Mouse (Mus musculus) embryonic facial prominence, embryonic 15.5 days (tissue): Measurements from ENCODE around the gene Csf1. TPM values are rescaled to one million over a fixed set of nuclear protein-coding genes. Genes with fewer than 3 reads are reported as not detected.
"Not testable (repeated sequence)": the region's sequence is repeated elsewhere in the genome, so short reads cannot be mapped to it uniquely, and the experiment has no call there.

Experiments
- ATAC-seq: fragments of 200-750 bp; cut with Nextera tagmentation; 2 replicates; pipeline ENCODE4 v1.8.0; 2017; ENCODE audit warnings: low read depth, moderate TSS enrichment; ENCODE audit not compliant: insufficient number of reproducible peaks, low FRiP score, low TSS enrichment
- H3K27ac ChIP-seq: fragments of 300-500 bp; sonication (generic); replicated peaks from 2 replicates; pipeline ENCODE4 v1.5.1; 2015; ENCODE audit warnings: mild to moderate bottlenecking, inconsistent platforms
- H3K27me3 ChIP-seq: fragments of 300-500 bp; sonication (generic); 2 replicates; pipeline ENCODE4 v1.6.1; 2015; ENCODE audit warnings: inconsistent platforms
- H3K36me3 ChIP-seq: fragments of 300-500 bp; sonication (generic); 2 replicates; pipeline ENCODE4 v1.6.1; 2015; ENCODE audit warnings: mild to moderate bottlenecking, inconsistent platforms
- H3K4me1 ChIP-seq: fragments of 300-500 bp; sonication (generic); 2 replicates; pipeline ENCODE4 v1.6.1; 2015; ENCODE audit warnings: inconsistent platforms
- H3K4me2 ChIP-seq: fragments of 300-500 bp; sonication (generic); replicated peaks from 2 replicates; pipeline ENCODE4 v1.6.1; 2015; ENCODE audit warnings: mild to moderate bottlenecking, inconsistent platforms
- H3K4me3 ChIP-seq: fragments of 300-500 bp; sonication (generic); replicated peaks from 2 replicates; pipeline ENCODE4 v1.5.1; 2015; ENCODE audit warnings: mild to moderate bottlenecking, inconsistent platforms
- H3K9ac ChIP-seq: fragments of 300-500 bp; sonication (generic); 2 replicates; pipeline ENCODE4 v1.6.1; 2015; ENCODE audit warnings: inconsistent platforms
- H3K9me3 ChIP-seq: fragments of 300-500 bp; sonication (generic); replicated peaks from 2 replicates; pipeline ENCODE4 v1.6.1; 2016; ENCODE audit warnings: inconsistent platforms
- WGBS: fragments of 180-500 bp; shearing (Covaris S2); methylation state at CpG from one replicate; pipeline ENCODE4 v1.1.7; 2015; 5-methylcytosine and 5-hydroxymethylcytosine counted together
- polyA plus RNA-seq: library from polyadenylated mRNA; unstranded; fragments of >200 nt; fragmentation: Nextera tagmentation; extraction: Ambion mirVana; gene quantifications from 2 replicates; pipeline ENCODE4 v1.2.1, GENCODE M21; 2015

Csf1 gene
- polyA plus RNA-seq, 1 experiment from 2014 or later, result 18.5 TPM

DNA sequence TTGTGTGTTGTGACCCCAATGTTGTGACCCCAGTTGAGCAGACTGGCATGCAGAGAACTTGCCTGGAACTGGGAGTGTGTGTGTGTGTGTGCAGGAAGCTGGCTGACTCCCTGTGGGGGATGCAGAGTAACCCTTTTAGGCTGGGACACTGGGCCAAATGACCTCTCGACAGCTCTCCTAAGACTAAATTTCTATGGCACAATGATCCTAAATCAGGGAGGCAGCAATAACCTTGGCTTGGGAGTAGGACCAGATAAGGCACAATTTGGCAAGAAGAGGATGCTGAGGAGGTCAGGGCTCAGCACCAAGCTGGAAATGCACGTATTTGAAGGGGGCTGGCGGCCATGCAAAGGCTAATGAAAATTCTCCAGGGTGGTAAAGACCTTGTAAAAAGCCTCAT lies 14.2 kb downstream of the Csf1 start:
- Histone ChIP-seq H3K27me3 (no peaks in the 10 kb centered on the region), H3K4me1 (peaks cover 26% of the 10 kb centered on the region), H3K4me3 (no peak overlapping the region), H3K27ac (no peak overlapping the region), H3K36me3 (peaks cover 68% of the 10 kb centered on the region), H3K9ac (no peak overlapping the region), H3K4me2 (no peak overlapping the region), H3K9me3 (no peaks in the 10 kb centered on the region)
- ATAC-seq, result no peak
- 82% methylated on average over 3 of the region's 3 CpGs for WGBS

DNA sequence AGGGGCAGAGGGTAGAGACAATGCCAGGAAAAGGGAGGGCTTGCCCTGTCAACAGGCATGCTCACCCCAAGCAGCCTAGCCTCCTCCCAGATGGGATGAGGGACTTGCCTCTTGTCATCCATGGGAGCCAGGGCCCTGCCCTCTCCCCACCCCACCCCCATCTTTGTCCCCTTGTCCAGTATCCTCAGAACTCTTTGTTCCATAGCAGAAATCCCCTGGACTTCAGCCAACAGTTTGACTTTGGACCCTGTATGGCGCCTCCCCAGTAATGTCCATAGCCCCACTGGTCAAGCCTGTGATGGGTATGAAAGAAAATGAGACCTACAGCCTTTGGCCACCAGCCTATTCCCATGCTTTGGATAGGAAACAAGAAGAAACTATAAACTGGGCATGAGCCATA lies 16.6 kb downstream of the Csf1 start:
- no peak for ATAC-seq
- Histone ChIP-seq H3K36me3 (peaks cover 45% of the 10 kb centered on the region), H3K4me2 (no peak overlapping the region), H3K27ac (no peak overlapping the region), H3K4me3 (no peak overlapping the region), H3K4me1 (peaks cover 43% of the 10 kb centered on the region), H3K9me3 (no peaks in the 10 kb centered on the region), H3K27me3 (no peaks in the 10 kb centered on the region), H3K9ac (no peak overlapping the region)
- WGBS, result 96% methylated on average over 1 of the region's 1 CpGs

DNA sequence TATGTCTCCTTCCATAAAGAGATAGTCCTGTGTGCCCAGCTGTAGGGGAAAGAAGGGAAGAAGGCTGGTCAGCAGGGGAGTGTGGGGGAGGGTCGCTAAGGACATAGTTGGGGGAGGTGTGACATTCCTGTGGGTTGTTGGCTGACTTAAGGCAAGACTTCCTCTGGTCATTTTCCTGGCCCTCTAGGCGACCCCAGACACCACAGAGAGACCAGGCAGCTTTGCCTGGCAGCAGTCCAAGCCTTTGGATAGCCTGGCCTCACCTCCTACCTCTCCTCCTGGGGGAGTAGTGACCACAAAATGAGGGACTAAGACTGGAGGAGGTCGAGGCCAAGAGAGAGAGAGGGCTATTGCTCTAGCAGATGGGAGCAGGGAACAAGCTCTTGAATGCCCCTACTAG lies 17.2 kb downstream of the Csf1 start:
- ATAC-seq, result no peak; the same call in 1 of the 2 replicates
- 23% methylated on average over 3 of the region's 3 CpGs for WGBS
- Histone ChIP-seq H3K36me3 (peaks cover 41% of the 10 kb centered on the region), H3K4me2 (no peak overlapping the region), H3K9ac (no peak overlapping the region), H3K27ac (no peak overlapping the region), H3K27me3 (no peaks in the 10 kb centered on the region), H3K4me3 (no peak overlapping the region), H3K4me1 (peaks cover 43% of the 10 kb centered on the region), H3K9me3 (no peaks in the 10 kb centered on the region)

DNA sequence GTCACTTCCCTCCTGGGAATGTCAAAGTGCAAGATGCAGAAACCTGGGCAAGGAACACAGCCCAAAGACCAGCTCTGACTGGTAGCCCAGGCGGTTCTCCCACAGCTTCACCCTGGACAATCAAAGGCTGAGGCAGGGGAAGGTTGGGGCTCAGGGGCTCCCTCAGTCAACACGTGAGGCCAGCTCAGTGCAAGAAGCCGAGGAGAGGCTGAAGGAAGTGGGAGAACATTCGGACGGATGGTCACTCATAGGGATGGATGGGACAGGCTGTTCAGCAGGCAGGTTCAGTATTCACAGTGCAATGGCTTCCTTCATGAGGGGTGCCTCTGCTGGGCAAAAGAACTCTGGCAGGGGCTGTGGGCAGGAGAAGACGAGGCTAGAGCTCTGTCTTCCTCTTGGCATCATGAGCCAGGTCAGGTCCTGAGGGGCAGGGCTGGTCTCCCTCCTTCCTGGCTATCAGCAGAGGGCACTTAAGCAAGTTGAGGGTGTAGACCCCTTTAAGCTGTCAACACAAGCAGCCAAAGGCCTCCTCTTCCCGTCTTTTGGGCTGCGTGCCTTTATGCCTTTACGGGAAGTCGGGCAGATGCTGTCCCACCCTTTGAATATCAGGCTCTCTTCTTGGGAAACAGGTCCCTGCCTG lies 18.1 kb downstream of the Csf1 start:
- Histone ChIP-seq H3K4me3 (no peak overlapping the region), H3K27me3 (no peaks in the 10 kb centered on the region), H3K4me1 (peaks cover 43% of the 10 kb centered on the region), H3K9me3 (no peaks in the 10 kb centered on the region), H3K27ac (peak overlapping the region; percentile 89), H3K36me3 (peaks cover 36% of the 10 kb centered on the region), H3K4me2 (no peak overlapping the region), H3K9ac (no peak overlapping the region)
- 82% methylated on average over 10 of the region's 10 CpGs for WGBS
- ATAC-seq, result no peak

DNA sequence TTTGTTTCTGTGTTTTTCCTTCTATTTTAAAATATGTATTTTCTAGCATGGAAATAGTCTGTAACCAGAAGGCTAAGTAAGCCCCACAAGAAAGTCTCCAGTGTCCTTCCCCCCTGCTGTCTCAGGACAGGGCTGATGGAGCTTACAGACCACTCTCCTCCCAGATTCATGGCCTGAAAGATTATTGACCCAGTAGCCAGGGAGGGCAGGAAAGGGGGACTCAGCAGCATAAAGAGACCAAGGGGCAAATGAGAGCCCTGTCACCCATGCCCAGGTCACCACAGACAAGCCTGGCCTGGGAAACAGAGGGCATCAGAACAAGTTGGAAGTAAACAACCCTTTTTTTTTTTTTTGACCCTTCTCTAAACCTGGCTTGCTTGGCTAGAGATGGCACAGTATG lies 18.9 kb downstream of the Csf1 start:
- Histone ChIP-seq H3K27ac (peak overlapping the region; percentile 89), H3K9me3 (no peaks in the 10 kb centered on the region), H3K36me3 (peaks cover 29% of the 10 kb centered on the region), H3K27me3 (no peaks in the 10 kb centered on the region), H3K9ac (no peak overlapping the region), H3K4me3 (no peak overlapping the region), H3K4me1 (peaks cover 43% of the 10 kb centered on the region), H3K4me2 (no peak overlapping the region)
- no peak for ATAC-seq

DNA sequence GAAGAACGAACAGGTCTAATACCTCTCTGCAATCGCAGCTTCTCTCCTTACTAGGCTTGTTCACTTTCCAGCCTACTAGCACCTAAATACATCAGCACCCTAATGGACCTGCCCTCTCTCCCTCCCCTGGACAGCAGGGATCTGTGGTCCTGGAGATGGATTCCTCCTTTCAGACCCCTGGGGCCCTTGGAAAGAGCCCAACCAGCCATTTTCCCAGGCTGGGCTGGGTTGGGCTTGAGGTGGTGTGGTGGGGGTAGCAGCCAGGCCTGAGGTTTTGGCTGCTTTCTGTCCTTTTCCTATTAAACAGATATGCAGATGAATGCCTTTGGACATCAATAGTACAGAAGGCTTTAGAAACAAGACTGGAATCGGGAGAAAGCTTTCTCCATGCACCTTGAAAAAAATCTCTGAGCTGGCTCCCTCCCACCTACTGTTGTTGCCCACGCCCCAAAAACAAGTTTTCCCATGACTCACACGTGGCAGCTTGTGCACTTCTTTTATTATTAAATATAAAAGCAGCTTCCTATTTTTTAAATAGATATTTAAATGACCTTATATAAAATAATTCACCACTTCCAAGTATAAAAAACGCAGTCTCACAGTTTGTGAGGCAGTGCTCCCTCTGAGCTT lies 19.6 kb downstream of the Csf1 start:
- peaks cover 22% of the 10 kb centered on the region for H3K36me3 ChIP-seq
- H3K27me3 ChIP-seq, result no peaks in the 10 kb centered on the region
- H3K9me3 ChIP-seq, result no peaks in the 10 kb centered on the region
- no peak overlapping the region for H3K4me3 ChIP-seq
- peak overlapping the region; percentile 89 for H3K27ac ChIP-seq
- peaks cover 43% of the 10 kb centered on the region for H3K4me1 ChIP-seq
- ATAC-seq, result peak; percentile 78
- WGBS, result 7% methylated on average over 6 of the region's 6 CpGs
- H3K9ac ChIP-seq, result no peak overlapping the region
- no peak overlapping the region for H3K4me2 ChIP-seq

DNA sequence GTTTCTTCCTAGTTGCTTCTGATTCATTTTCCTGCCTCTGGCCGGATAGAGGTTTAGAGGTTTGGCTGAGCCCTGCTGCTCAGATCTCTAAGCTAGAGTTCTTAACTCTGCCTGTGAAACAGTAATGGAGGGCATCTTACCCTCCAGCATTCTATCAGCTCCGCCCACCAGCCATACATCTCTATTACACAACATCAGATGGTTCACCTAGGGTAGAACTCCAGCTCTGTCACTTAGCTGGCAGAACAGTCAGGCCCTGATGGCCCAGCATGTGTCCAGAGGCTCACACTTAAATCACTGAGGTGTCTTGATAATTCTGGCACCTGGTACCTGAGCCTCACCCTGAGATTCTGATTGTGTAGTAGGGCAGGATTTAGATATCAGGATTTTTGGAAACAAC lies 20.3 kb downstream of the Csf1 start:
- WGBS, result 50% methylated on average over 2 of the region's 2 CpGs
- ATAC-seq, result 0 out of 2 replicates have a peak, but pooled peaks have one; percentile 11
- H3K4me2 ChIP-seq, result no peak overlapping the region

DNA sequence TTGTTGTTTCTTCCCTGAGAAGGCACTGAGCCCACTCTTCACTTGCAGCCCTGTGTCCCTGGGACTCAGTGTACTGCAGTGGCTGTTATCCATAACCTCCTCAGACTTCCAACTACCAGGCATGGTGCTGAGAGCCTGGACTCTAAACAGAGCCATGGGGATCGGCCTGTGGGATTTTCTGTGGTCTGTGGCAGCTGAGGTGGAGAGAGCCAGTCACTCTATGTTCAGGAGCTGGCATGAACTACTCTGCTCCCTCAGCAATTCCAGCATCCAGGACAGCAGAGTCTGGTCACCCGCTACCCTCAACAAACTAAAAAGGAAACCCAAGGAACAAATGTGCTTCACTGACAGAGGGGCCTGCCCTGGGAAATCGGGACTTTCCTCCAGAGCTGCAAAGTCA lies 20.8 kb downstream of the Csf1 start:
- H3K4me2 ChIP-seq, result no peak overlapping the region
- WGBS, result 71% methylated on average over 3 of the region's 3 CpGs
- H3K27ac ChIP-seq, result peak overlapping the region; percentile 89
- H3K4me1 ChIP-seq, result peaks cover 43% of the 10 kb centered on the region
- peaks cover 14% of the 10 kb centered on the region; the same call in 1 of the 2 replicates for H3K36me3 ChIP-seq
- no peak overlapping the region for H3K9ac ChIP-seq
- 0 out of 2 replicates have a peak, but pooled peaks have one; percentile 30 for ATAC-seq
- no peaks in the 10 kb centered on the region for H3K27me3 ChIP-seq
- H3K9me3 ChIP-seq, result no peaks in the 10 kb centered on the region
- H3K4me3 ChIP-seq, result no peak overlapping the region

More for the DNA sequence above, 20.3 kb downstream of the Csf1 start:
- no peak overlapping the region for H3K9ac ChIP-seq
- peak overlapping the region; percentile 89 for H3K27ac ChIP-seq
- H3K4me1 ChIP-seq, result peaks cover 43% of the 10 kb centered on the region
- H3K9me3 ChIP-seq, result no peaks in the 10 kb centered on the region
- H3K4me3 ChIP-seq, result no peak overlapping the region
- peaks cover 18% of the 10 kb centered on the region; the same call in 1 of the 2 replicates for H3K36me3 ChIP-seq
- H3K27me3 ChIP-seq, result no peaks in the 10 kb centered on the region

DNA sequence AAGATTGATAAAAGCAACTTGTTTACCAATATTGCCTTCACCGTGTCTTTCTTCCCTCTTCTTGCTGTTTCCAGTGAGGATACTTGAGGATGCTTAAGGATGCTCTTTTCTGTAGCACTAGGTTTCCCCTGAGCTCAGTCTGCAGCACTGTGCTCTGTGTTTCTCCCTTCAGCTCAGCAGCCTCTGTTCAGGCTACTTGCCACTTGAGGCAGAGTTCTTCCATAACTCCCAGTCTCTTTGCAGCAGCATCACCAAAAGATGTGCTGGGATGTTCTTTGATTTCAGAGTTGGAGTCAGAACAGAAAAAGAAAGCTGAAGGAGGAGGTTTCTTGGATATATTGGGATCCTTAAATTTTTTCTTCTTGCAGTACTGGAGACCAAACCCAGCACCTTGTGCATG lies 21.6 kb downstream of the Csf1 start:
- Histone ChIP-seq H3K4me2 (no peak overlapping the region), H3K9ac (no peak overlapping the region), H3K4me1 (peaks cover 43% of the 10 kb centered on the region), H3K27ac (no peak overlapping the region), H3K4me3 (no peak overlapping the region), H3K9me3 (no peaks in the 10 kb centered on the region), H3K27me3 (no peaks in the 10 kb centered on the region), H3K36me3 (peaks cover 12% of the 10 kb centered on the region; the same call in 1 of the 2 replicates)
- no peak for ATAC-seq
- WGBS, result 84% methylated on average over 1 of the region's 1 CpGs

DNA sequence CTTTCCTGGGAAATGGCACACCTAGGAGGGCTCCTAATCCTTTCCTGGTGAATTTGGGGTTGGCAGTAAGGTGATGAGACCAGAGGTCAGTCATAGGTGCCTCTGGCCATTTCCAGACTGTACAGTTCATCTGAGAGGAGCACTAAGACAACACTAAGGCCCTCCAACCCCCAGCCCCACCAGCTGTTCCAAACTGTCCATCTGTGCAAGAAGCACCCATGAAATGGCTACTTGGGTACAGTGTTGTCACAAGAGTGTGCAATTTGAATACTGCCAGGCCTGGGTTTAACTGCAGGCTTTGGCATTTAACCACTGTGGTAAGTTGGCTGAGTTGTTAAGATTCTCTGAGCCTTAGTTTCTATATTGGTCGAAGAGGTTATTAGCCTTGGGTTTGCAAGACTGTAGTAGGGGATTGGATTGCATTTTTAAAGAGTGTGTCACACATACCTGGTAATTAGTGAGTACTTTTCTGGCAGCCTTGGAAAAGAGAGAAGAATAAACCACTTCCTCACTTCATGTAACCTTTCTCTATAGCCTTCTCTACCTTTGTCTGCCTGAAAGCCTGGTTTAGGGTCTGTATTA lies 22.6 kb downstream of the Csf1 start:
- Histone ChIP-seq H3K4me3 (no peak overlapping the region), H3K36me3 (peaks cover 8% of the 10 kb centered on the region; the same call in 1 of the 2 replicates)
- 36% methylated on average over 1 of the region's 1 CpGs for WGBS

DNA sequence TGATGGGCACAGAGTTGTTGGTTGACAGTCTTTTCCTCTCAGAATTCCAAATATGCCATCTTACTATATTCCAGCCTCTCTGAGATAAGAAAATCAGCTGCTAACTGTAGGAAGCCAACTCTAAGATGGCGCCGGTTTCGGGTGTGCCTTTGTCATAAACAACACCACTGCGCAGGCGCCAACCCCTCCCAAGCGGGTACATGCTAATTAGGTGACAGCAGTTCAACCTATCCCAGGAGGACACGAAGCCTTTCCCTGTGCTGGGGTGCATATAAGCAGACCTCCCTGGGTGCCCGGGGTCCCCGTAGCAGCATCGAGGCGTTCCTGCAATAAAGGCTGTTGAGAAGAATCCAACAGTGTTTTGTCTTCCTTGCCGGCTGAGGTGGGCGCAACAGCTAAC lies 24.6 kb downstream of the Csf1 start:
- H3K4me2 ChIP-seq, ATAC-seq, H3K9ac ChIP-seq, H3K27me3 ChIP-seq, H3K36me3 ChIP-seq, H3K9me3 ChIP-seq, H3K4me3 ChIP-seq, H3K27ac ChIP-seq: not testable (repeated sequence)
- peaks cover 16% of the 10 kb centered on the region for H3K4me1 ChIP-seq
- 94% methylated on average over 13 of the region's 13 CpGs for WGBS

More for the DNA sequence above, 22.6 kb downstream of the Csf1 start:
- Histone ChIP-seq H3K9me3 (no peaks in the 10 kb centered on the region), H3K4me1 (peaks cover 36% of the 10 kb centered on the region), H3K4me2 (no peak overlapping the region), H3K27me3 (no peaks in the 10 kb centered on the region), H3K27ac (no peak overlapping the region), H3K9ac (no peak overlapping the region)
- ATAC-seq, result 0 out of 2 replicates have a peak, but pooled peaks have one; percentile 21
